Mouse (Mus musculus): ENCODE results near the gene Chmp4b.

Gene Chmp4b

DNA sequence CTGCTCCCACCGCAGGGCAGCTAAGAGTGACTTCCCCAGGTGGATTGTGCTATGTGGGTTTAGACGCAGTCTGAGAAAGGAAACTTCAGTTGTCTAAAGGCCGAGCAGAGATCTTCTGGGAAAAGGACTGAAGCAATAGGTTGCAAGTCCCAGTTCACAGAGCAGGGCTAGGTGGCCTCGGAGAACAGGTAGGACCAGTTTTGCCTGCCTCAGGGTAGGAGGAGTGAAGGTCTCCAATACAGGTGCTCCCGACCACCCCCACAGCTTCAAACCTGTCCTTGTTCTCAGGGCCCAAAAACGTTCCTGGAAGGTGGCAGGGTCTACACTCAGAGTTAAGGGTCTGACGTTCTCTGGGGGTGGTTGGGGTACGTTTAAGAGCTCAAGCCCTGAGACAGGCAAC lies at the start of gene Chmp4b:
Gene Chmp4b, plus strand, starts transcription at position 343 of the 400 bp plus-strand sequence.
- peak; percentile 78 for DNase-seq

DNA sequence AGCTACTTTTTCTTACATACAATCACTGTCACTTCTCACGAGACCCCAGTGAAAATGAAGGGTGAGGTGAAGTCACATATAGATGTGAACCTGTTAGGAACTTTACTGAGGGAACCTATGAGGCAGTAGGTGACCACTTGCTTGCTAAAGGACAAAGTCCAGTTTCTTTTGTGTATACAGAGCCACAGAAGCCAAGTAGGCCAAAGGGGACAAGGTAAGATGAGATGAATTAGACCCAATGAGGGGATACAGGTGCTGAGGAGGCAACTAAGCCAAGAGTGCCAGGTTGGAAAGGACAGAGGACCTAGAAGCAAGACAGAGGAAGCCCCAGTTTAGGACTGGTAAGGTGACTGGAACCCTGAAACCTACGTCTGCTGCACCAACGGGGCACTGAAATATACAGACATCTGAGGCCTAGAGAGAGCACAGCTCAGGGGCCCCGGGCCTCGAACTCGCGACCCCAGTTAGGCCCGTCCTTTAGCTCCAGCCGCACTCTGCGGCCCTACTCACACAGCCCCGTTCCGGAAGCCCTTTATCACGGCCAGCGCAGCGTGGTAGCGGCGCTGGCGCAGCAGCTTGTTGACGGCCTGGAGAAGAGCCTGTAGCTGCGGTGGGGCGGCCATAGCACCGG lies 48.4 kb upstream of the Chmp4b start:
- peak; percentile 53 for DNase-seq

GRCm38 (mm10) chr2:154603638-154604153 lies 47.8 kb upstream of the Chmp4b start, which contains the start of gene Pxmp4:
TSS of gene Pxmp4 (minus strand) at chr2:154603708.
- DNase-seq: peak; percentile 100

GRCm38 (mm10) chr2:154604156-154604555 lies 47.3 kb upstream of the Chmp4b start:
- DNase-seq: no peak

DNA sequence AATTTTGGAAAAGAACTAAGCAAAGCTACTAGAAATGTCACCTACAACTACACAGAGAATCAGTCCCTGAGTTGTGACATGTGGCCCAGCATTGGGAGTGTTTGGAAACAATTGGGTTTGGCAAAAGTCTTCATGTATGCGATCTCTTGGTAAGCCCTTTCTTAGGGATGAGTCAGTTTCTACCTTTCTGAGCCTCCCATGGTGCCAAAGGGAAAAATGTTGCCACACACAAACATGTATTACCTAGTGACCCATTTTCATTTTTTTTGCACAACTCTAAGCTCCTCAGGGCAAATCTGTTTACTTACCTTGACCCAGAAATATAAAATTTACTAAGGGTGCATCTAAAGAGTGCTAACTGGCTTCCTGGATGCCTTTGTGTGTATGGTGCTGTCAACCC lies 44.5 kb upstream of the Chmp4b start:
- no peak for DNase-seq

GRCm38 (mm10) chr2:154609050-154609767 lies 42.3 kb upstream of the Chmp4b start:
- no peak for DNase-seq

GRCm38 (mm10) chr2:154613118-154614115 lies 38.1 kb upstream of the Chmp4b start, which contains the start of the genes Zfp341 and 4930519P11Rik:
TSS of gene Zfp341 (plus strand) at chr2:154613297.
TSS of gene 4930519P11Rik (minus strand) at chr2:154613437.
- peak; percentile 89 for DNase-seq

DNA sequence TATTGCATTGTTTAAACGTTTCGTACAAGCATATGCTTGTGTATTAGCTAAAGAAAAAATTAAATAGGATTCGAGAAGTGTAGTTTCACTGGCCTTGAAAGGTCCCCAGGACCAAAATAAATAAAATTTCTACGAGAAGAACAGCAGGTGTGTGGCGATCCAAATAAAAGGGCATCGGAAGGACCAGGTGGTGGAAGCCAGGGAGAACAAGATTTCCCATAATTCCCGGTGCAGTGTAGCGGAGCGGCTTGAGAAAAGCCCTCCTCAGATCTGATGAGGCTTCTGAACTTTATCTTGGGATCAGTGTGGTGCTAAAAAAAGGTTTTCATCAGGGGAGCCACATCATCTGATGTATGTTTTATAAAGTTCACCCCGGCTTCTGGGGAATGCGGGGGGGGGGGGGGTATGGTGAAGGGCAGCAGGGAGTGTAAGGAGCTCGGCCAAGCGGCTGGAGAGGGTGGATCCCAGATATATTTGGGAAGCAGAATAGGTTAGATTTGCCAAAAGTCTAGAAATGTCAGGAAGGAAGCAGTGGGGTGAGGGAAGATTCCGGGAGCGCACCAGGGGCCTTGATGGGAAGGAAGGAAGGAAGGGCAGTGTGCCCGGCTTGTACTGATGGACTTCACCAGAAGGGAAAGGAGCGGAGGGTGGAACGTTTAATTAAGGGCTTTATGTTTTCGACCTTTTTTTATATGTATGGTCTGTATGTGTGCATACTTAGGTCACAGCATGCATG lies 36.5 kb upstream of the Chmp4b start:
- DNase-seq: no peak

- DNase-seq: no peak
Measured at GRCm38 (mm10) chr2:154615674-154616073, 35.8 kb upstream of the Chmp4b start.

DNA sequence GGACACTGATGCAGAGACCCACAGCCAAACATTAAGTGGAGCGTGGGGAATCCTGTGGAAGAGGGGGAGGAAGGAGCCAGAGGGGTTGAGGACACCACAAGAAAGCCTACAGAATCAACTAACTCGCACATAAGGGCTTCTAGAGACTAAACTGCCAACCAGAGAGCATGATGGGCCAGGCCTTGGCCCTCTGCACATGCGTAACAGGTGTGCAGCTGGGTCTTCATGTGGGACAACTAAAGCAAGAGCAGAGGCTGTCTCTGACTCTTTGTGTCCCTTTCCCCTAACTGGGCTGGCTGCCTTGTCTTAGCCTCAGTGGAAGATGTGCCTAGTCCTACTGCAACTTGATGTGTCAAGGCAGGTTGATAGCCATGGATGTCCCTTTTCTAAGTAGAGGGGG lies 34.4 kb upstream of the Chmp4b start:
- no peak for DNase-seq

DNA sequence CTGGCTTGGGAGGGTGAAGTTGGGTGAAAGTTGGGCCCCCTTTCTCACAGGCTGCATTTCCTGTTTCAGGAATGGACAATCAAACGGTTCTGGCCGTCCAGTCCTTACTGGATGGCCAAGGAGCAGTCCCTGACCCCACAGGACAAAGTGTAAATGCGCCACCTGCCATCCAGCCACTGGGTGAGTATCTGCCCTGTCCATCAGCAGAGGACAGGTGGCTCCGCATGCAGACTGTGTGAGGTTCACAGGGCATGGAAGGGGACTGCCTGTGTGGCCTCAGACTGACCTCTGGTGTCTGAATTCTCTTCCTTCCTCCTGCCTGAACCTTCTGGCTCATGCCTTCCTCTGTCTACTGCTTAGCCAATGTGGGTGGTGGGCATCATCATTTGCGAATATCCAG lies 29.8 kb upstream of the Chmp4b start:
- peak; percentile 47 for DNase-seq

- DNase-seq: no peak
Measured at GRCm38 (mm10) chr2:154624137-154624536, 27.4 kb upstream of the Chmp4b start.

DNA sequence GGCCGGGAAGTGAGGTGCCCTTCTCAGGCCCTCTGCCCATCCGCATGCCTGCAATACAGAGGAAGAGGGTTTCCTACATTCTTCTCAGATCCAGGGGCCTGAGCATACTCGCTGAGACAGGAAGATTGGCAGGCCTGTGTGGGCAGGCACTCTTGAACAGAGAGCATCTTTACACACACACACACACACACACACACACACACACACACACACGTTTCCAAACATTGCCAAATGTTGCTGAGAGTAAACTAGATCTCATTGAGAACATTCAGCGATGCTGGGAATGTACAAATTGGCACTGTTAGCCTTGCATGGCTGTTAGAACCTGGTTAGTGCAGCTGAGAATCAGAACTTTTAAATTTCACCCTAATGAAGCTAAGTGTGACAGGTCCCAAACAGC lies 21.0 kb upstream of the Chmp4b start:
- no peak for DNase-seq

GRCm38 (mm10) chr2:154632203-154632780 lies 19.2 kb upstream of the Chmp4b start:
- DNase-seq: no peak

DNA sequence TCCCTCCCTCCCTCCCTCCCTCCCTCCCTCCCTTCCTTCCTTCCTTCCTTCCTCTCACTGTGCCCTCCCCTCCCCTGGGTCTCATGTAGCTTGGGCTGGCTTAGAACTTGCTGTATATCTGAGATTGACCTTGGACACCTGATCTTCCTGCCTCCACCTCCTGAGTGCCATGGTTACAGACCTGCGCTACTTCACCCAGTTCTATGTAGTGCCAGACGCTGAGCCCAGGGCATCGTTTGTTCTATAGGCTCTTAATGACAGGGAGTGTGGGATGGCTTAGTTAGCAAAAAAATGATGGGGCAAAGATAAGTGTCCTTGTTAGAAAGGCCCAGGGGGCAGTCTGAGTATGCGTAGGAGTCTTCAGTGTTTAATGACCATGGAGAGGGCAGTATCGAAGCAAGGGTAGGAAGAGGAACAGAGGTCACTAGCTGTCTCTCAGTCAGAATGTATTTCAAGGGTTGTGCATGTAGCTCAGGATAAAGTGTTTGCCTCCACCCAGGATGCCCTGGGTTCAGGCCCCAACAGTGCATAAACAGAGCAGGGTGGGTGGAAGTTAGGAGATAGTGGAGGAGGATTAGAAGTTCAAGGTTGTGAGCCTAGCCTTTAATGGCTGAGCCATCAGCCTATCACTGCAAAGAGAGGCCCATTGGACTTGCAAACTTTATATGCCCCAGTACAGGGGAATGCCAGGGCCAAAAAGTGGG lies 18.3 kb upstream of the Chmp4b start:
- no peak for DNase-seq

DNA sequence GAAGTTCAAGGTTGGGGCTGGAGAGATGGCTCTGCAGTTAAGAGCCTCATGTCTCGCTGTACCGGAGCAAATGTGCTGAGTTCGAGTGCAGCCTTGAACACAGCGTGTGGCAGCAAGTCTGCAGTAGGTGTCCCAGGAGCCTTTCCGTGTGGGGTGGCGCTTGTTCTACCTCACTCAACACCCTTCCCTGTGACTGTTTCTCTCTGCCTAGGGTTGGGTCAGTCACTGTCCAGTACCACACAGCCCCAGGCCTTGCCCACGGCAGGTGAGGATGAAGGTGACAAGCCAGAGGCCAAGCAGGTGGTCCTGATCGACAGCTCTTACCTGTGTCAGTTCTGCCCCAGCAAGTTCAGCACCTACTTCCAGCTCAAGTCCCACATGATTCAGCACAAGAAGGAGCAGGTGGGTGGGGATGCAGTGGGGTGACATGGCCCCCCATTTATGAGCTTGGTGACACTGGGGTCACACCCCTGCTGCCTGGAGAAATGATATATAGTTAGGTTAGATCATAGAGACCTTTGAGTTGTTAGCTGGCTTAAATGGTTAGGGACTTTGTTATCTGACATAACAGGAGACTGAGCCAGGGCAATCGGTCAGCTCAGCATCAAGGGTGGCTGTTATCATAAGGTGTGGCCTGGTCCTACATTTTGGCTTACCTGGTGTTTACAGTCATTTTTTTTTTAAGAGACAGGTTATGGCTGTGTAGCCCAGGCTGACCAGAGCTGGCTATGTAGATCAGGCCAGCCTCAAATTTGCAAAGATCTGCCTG lies 17.4 kb upstream of the Chmp4b start:
- DNase-seq: no peak

DNA sequence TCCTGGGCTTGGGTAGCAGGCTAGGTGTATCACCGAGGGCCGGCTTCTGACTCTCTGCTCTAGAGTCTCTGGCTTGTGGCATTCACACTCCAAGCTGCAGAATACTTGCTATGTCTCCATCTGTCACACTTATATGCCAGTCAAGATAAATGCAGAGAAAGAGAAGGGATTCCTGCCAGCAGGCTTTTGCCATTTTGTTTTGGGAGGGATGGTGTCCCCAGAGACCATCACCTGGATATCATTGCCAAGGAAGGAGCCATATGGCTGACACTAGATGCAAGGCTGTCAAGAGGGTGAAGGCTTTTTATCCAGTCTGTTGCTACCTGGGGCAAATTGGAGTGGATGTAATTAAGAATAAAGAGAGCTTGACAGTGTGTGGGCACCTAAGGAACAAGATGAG lies 15.7 kb upstream of the Chmp4b start:
- no peak for DNase-seq

DNA sequence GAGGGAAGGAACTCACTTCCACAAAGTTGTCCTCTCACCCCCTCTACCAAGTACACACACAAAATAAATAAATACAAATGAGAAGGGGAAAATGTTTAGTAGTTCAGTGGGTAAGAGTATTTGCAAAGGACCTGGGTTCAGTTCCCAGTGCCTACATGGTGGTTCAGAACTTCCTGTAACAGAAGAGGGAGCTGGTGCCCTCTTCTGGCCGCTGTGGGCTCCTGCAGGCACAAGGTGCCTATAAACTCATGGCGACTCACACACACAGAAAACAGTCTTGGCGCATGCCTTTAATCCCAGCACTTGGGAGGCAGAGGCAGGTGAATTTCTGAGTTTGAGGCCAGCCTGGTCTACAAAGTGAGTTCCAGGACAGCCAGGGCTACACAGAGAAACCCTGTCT lies 13.0 kb upstream of the Chmp4b start:
- no peak for DNase-seq

GRCm38 (mm10) chr2:154639115-154639514 lies 12.4 kb upstream of the Chmp4b start:
- DNase-seq: no peak

- no peak for DNase-seq
Measured at GRCm38 (mm10) chr2:154641176-154641575, 10.3 kb upstream of the Chmp4b start.
